Mouse (Mus musculus) small intestine, adult 2 months (tissue): ENCODE measurements around the gene Rpl18a.

ENCODE experiments used
- CTCF ChIP-seq: fragments of 200-500 bp; IDR thresholded peaks from 2 replicates; pipeline ENCODE4 v1.5.1; 2012; ENCODE audit warnings: low read depth, mild to moderate bottlenecking, control low read depth, inconsistent platforms, low read length, moderate library complexity, mixed read lengths; ENCODE audit not compliant: insufficient replicate concordance, insufficient read length; ENCODE audit errors: extremely low read depth
- POLR2A ChIP-seq: fragments of 200-500 bp; IDR thresholded peaks from 2 replicates; pipeline ENCODE4 v1.6.1; 2012; ENCODE audit warnings: low read depth, mild to moderate bottlenecking, control low read depth, inconsistent platforms, low read length, moderate library complexity

DNA sequence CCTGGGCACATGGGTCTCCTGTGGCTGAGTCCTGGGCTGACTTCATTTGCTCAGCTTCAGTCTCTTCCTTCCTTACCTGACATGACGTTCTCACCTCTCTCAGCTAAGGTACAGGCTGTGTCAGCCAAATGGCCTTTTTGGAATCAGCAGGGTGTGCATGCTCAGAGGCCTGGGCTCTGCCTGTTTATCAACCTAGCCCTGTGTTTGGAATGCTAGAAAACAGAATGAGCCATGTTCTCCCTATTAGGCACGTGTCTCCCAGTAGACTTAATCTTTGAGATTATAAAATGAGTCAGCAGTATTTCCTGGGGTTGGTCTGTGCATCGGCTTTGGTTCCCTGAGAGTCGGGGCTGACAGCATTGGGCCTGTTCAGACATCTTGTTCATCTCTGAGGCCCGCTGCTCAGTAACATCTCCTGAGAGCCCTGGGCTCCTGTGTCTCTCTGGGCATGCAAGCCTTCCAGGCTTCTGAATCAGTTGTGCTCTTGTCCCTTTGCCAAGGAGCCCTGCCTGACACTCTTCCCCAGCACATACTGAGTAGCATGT is 31.6 kb upstream of the Rpl18a start:
- TF ChIP-seq POLR2A (no peak), CTCF (no peak)
